Mouse (Mus musculus) midbrain, embryonic 14.5 days (tissue): Measurements from ENCODE around the gene Lrp5. TPM values are rescaled to one million over a fixed set of nuclear protein-coding genes. Genes with fewer than 3 reads are reported as not detected.

Experiments used
- ATAC-seq: fragments of 200-750 bp; cut with Nextera tagmentation; 2 replicates; pipeline ENCODE4 v1.8.0; 2017; ENCODE audit warnings: moderate number of reproducible peaks, moderate library complexity; ENCODE audit not compliant: low FRiP score, low TSS enrichment
- DNase-seq: peaks from one replicate; pipeline ENCODE4 v3.0.0-alpha.2; 2015
- H3K27ac ChIP-seq: fragments of 300-500 bp; sonication (generic); replicated peaks from 2 replicates; pipeline ENCODE4 v1.5.1; 2014; ENCODE audit warnings: mild to moderate bottlenecking, low read depth, low read length, moderate library complexity
- H3K27me3 ChIP-seq: fragments of 300-500 bp; sonication (generic); 2 replicates; pipeline ENCODE4 v1.6.1; 2014; ENCODE audit warnings: low read length, control low read depth, mixed read lengths; ENCODE audit not compliant: control insufficient read depth, insufficient read depth
- H3K36me3 ChIP-seq: fragments of 300-500 bp; sonication (generic); 2 replicates; pipeline ENCODE4 v1.6.1; 2014; ENCODE audit warnings: low read length, control low read depth; ENCODE audit not compliant: control insufficient read depth, insufficient read depth
- H3K4me1 ChIP-seq: fragments of 300-500 bp; sonication (generic); 2 replicates; pipeline ENCODE4 v1.6.1; 2014; ENCODE audit warnings: mild to moderate bottlenecking, antibody characterized with exemption, low read length, control low read depth; ENCODE audit not compliant: control insufficient read depth, insufficient read depth
- H3K4me2 ChIP-seq: fragments of 300-500 bp; sonication (generic); 2 replicates; pipeline ENCODE4 v1.6.1; 2014; ENCODE audit warnings: mild to moderate bottlenecking, low read length, moderate library complexity
- H3K4me3 ChIP-seq: fragments of 300-500 bp; sonication (generic); replicated peaks from 2 replicates; pipeline ENCODE4 v1.5.1; 2014; ENCODE audit warnings: low read depth, low read length
- H3K9ac ChIP-seq: fragments of 300-500 bp; sonication (generic); replicated peaks from 2 replicates; pipeline ENCODE4 v1.6.1; 2014; ENCODE audit warnings: mild to moderate bottlenecking, low read length, moderate library complexity
- H3K9me3 ChIP-seq: fragments of 300-500 bp; sonication (generic); 2 replicates; pipeline ENCODE4 v1.6.1; 2016; ENCODE audit warnings: low read length, control low read depth, mixed read lengths; ENCODE audit not compliant: control insufficient read depth
- WGBS: fragments of 180-500 bp; shearing (Covaris S2); extraction: QIAGEN DNeasy Blood & Tissue Kit; methylation state at CpG from one replicate; pipeline ENCODE4 v1.1.7; 2014; 5-methylcytosine and 5-hydroxymethylcytosine counted together
- polyA plus RNA-seq: library from polyadenylated mRNA; unstranded; fragments of >200 nt; fragmentation: Nextera tagmentation; extraction: Ambion mirVana; gene quantifications from 2 replicates; pipeline ENCODE4 v1.2.1, GENCODE M21; 2014

Gene Lrp5
- polyA plus RNA-seq, 1 experiment from 2014 or later, result 1.3 TPM

DNA sequence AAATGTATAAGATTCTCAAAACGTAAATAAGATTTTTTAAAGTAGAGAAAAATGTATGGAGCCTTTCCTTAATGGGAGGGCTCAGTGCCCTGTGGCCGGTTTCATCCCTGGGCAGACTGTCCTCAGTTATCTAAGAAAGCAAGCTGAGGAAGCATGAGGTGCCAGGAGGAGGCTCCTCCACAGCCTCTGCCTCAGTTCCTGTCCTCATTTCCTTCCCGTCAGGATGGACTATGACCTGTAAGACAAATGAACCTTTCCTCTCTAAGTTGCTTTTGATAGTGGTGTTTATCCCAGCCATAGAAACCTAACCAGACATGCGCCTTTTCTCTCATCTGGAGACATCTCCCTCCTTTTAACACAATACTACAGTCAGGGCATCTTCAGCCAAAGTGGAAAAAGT, 41.0 kb downstream of the Lrp5 start:
- Histone ChIP-seq H3K4me2 (no peak overlapping the region), H3K27me3 (no peaks in the 10 kb centered on the region), H3K36me3 (0 out of 2 replicates have a peak, but pooled peaks cover 3% of the 10 kb centered on the region), H3K9me3 (no peaks in the 10 kb centered on the region), H3K9ac (no peak overlapping the region), H3K4me1 (peaks cover 19% of the 10 kb centered on the region), H3K27ac (no peak overlapping the region), H3K4me3 (no peak overlapping the region)
- no peak for DNase-seq
- ATAC-seq, result no peak
- 93% methylated on average over 4 of the region's 4 CpGs for WGBS

- peaks cover 26% of the 10 kb centered on the region for H3K4me1 ChIP-seq
- no peak overlapping the region for H3K4me2 ChIP-seq
- ATAC-seq (no peak), DNase-seq (no peak)
- 89% methylated on average over 7 of the region's 7 CpGs for WGBS
- no peaks in the 10 kb centered on the region for H3K36me3 ChIP-seq
- no peaks in the 10 kb centered on the region for H3K9me3 ChIP-seq
- H3K27ac ChIP-seq, result no peak overlapping the region
- no peaks in the 10 kb centered on the region for H3K27me3 ChIP-seq
- no peak overlapping the region for H3K9ac ChIP-seq
- no peak overlapping the region for H3K4me3 ChIP-seq
Measured at GRCm38 (mm10) chr19:3639561-3639960, 46.8 kb downstream of the Lrp5 start.

DNA sequence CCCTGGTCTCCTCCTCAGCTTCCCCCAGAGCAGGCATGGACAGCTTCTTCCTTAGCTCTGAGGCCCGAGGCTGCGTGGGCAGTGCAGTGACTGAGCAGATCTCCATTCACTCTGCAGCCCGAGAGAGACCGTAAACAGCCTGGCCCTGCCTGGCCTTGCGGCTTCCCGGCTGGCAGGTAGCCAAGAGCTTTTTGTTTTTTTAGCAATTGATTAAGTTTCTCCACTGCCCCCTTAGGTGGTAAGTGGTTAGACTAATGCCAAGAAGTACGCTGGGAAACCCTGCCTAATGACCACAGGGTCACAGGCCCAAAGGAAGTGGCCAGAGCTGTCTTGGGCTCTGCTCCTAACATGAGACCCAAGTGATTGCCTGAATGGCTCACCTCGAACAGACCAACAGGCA, 47.7 kb downstream of the Lrp5 start:
- Histone ChIP-seq H3K4me3 (no peak overlapping the region), H3K9me3 (no peaks in the 10 kb centered on the region), H3K4me2 (no peak overlapping the region), H3K9ac (peak overlapping the region; percentile 37; the same call in 1 of the 2 replicates), H3K36me3 (no peaks in the 10 kb centered on the region), H3K27me3 (no peaks in the 10 kb centered on the region), H3K4me1 (peaks cover 26% of the 10 kb centered on the region), H3K27ac (peak overlapping the region; percentile 57; the same call in 1 of the 2 replicates)
- ATAC-seq (no peak), DNase-seq (peak; percentile 44)
- WGBS, result 43% methylated on average over 8 of the region's 8 CpGs

DNA sequence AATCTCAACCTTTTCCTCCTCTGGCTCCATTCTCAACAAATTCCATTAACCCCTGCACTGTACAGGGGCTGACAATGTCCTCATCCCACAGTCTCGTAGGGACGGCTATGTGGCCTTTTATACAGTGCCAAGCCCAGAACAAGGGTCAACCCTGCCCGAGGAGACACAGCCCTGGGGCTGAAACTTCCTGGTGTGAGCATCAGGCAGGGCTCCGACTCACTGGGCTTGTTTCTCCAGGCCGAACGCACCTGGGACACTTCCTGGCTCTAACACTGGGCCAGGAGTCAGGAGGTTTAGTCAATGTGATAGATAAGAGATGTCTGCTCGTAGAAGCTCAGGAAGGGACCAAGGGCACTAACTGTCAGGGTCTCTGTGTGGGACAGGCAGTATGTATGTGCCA, 54.3 kb downstream of the Lrp5 start:
- Histone ChIP-seq H3K4me1 (no peaks in the 10 kb centered on the region), H3K36me3 (no peaks in the 10 kb centered on the region), H3K4me3 (no peak overlapping the region), H3K4me2 (no peak overlapping the region), H3K27ac (no peak overlapping the region), H3K9me3 (no peaks in the 10 kb centered on the region), H3K27me3 (no peaks in the 10 kb centered on the region), H3K9ac (no peak overlapping the region)
- no peak for DNase-seq
- 89% methylated on average over 7 of the region's 7 CpGs for WGBS
- ATAC-seq, result no peak

GRCm38 (mm10) chr19:3631431-3631830, 54.9 kb downstream of the Lrp5 start:
- no peaks in the 10 kb centered on the region for H3K9me3 ChIP-seq
- no peaks in the 10 kb centered on the region for H3K27me3 ChIP-seq
- no peak overlapping the region for H3K9ac ChIP-seq
- H3K4me2 ChIP-seq, result no peak overlapping the region
- no peak for DNase-seq
- no peaks in the 10 kb centered on the region for H3K4me1 ChIP-seq
- no peaks in the 10 kb centered on the region for H3K36me3 ChIP-seq
- WGBS, result 92% methylated on average over 5 of the region's 5 CpGs
- ATAC-seq, result no peak
- no peak overlapping the region for H3K4me3 ChIP-seq
- H3K27ac ChIP-seq, result no peak overlapping the region

GRCm38 (mm10) chr19:3630486-3630885, 55.9 kb downstream of the Lrp5 start:
- no peaks in the 10 kb centered on the region for H3K36me3 ChIP-seq
- H3K27ac ChIP-seq, result no peak overlapping the region
- H3K9ac ChIP-seq, result no peak overlapping the region
- no peak overlapping the region for H3K4me2 ChIP-seq
- no peaks in the 10 kb centered on the region for H3K9me3 ChIP-seq
- no peaks in the 10 kb centered on the region for H3K27me3 ChIP-seq
- H3K4me3 ChIP-seq, result no peak overlapping the region
- 88% methylated on average over 5 of the region's 5 CpGs for WGBS
- ATAC-seq (no peak), DNase-seq (no peak)
- H3K4me1 ChIP-seq, result no peaks in the 10 kb centered on the region

DNA sequence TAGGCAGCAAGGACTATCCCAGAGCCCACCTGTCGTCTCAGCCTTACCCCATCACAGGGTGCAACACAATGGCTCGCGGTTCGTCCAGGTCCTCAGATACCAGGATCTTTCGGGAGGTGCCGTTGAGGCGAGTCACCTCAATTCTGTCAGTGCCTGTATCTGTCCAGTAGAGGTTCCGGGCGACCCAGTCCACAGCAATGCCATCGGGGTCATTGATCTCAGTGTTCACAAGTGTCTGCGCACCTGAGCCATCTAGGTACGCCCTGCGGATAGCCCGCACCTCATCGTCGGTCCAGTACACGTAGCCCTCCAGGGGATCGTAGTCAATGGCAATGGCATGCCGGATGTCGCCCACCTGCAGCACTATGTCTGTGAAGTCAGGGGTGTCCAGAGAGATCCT, 56.3 kb downstream of the Lrp5 start:
- 97% methylated on average over 20 of the region's 20 CpGs for WGBS
- no peak overlapping the region for H3K9ac ChIP-seq

DNA sequence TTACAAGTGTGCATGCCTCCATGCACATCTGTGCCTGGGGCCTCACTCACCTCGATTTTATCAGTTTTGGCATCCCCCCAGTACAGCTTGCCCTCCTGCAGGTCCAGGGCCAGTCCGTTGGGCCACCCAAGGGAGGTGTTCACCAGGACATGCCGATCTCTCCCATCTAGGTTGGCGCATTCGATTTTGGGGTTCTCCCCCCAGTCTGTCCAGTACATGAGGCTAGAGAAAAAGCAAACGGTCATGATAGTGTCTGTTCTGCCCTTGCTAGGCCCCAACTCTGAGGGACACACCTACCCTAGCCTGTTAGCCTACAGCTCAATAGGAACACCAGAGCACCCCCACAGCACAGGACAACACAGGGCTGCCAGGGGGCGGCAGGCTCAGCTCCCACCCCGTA, 58.1 kb downstream of the Lrp5 start:
- no peak for ATAC-seq
- 93% methylated on average over 8 of the region's 8 CpGs for WGBS

More for the DNA sequence above, 56.3 kb downstream of the Lrp5 start:
- Histone ChIP-seq H3K27me3 (no peaks in the 10 kb centered on the region), H3K36me3 (no peaks in the 10 kb centered on the region), H3K27ac (no peak overlapping the region), H3K9me3 (no peaks in the 10 kb centered on the region), H3K4me3 (no peak overlapping the region), H3K4me2 (no peak overlapping the region), H3K4me1 (no peaks in the 10 kb centered on the region)
- no peak for ATAC-seq
- no peak for DNase-seq

GRCm38 (mm10) chr19:3625111-3625510, 61.3 kb downstream of the Lrp5 start:
- Histone ChIP-seq H3K4me3 (no peak overlapping the region), H3K27ac (no peak overlapping the region), H3K27me3 (no peaks in the 10 kb centered on the region), H3K9ac (no peak overlapping the region), H3K4me2 (no peak overlapping the region), H3K9me3 (no peaks in the 10 kb centered on the region), H3K36me3 (peaks cover 4% of the 10 kb centered on the region; the same call in 1 of the 2 replicates), H3K4me1 (no peaks in the 10 kb centered on the region)
- WGBS, result 91% methylated on average over 7 of the region's 7 CpGs
- DNase-seq (no peak), ATAC-seq (no peak)

More for the DNA sequence above, 58.1 kb downstream of the Lrp5 start:
- Histone ChIP-seq H3K4me2 (no peak overlapping the region), H3K9me3 (no peaks in the 10 kb centered on the region), H3K27ac (no peak overlapping the region), H3K9ac (no peak overlapping the region), H3K4me3 (no peak overlapping the region), H3K36me3 (no peaks in the 10 kb centered on the region), H3K4me1 (no peaks in the 10 kb centered on the region), H3K27me3 (no peaks in the 10 kb centered on the region)
- DNase-seq, result no peak
